Mouse (Mus musculus) MEL (cell line): ENCODE measurements around the gene Cenpj. TPM values are rescaled to one million over a fixed set of nuclear protein-coding genes. Genes with fewer than 3 reads are reported as not detected.
A peak's percentile ranks its signal among the peaks of the same experiment; 100 is the strongest.

Experiments used
- DNase-seq: peaks from one replicate; pipeline ENCODE4 v3.0.0; 2011; ENCODE audit warnings: low read depth, low spot score
- H3K27ac ChIP-seq: 2 replicates; pipeline ENCODE4 v1.5.1; 2012; ENCODE audit warnings: low read depth, mild to moderate bottlenecking, control low read depth, low read length, moderate library complexity; ENCODE audit not compliant: control insufficient read depth
- H3K27me3 ChIP-seq, 2 experiments: fragments of 150-350 bp in 1 of 2; sonication (generic) in 1 of 2; 2 replicates each; pipeline ENCODE4 v1.6.1; 2012; ENCODE audit warnings: low read length in 2 of 2, mild to moderate bottlenecking in 2 of 2, improper control_type of control experiment in 1 of 2, moderate library complexity in 1 of 2; ENCODE audit not compliant: insufficient read depth in 2 of 2, control insufficient read depth in 1 of 2
- H3K36me3 ChIP-seq, 2 experiments: 2 replicates each; pipeline ENCODE4 v1.6.1; 2012 to 2014; ENCODE audit warnings: low read length in 2 of 2, improper control_type of control experiment in 1 of 2, inconsistent platforms in 1 of 2, mild to moderate bottlenecking in 1 of 2; ENCODE audit not compliant: insufficient read depth in 2 of 2, control insufficient read depth in 1 of 2
- H3K4me1 ChIP-seq, 2 experiments: fragments of 150-350 bp in 1 of 2; sonication (generic) in 1 of 2; 2 replicates each; pipeline ENCODE4 v1.6.1; 2012; ENCODE audit warnings: low read length in 2 of 2, improper control_type of control experiment in 1 of 2, mild to moderate bottlenecking in 1 of 2; ENCODE audit not compliant: insufficient read depth in 2 of 2, control insufficient read depth in 1 of 2
- H3K4me3 ChIP-seq, 2 experiments: fragments of 150-350 bp in 1 of 2; sonication (generic) in 1 of 2; 2 replicates each; pipeline ENCODE4 v1.5.1; 2012; ENCODE audit warnings: low read depth in 2 of 2, low read length in 2 of 2, mild to moderate bottlenecking in 2 of 2, moderate library complexity in 2 of 2, control low read depth in 1 of 2, improper control_type of control experiment in 1 of 2; ENCODE audit not compliant: control insufficient read depth in 1 of 2, insufficient read depth in 1 of 2
- H3K79me2 ChIP-seq: 2 replicates; pipeline ENCODE4 v1.6.1; 2012; ENCODE audit warnings: mild to moderate bottlenecking, low read length, moderate library complexity; ENCODE audit not compliant: control insufficient read depth, poor library complexity, insufficient read depth
- H3K9ac ChIP-seq: 2 replicates; pipeline ENCODE4 v1.6.1; 2012; ENCODE audit warnings: low read depth, mild to moderate bottlenecking, control low read depth, low read length, moderate library complexity; ENCODE audit not compliant: control insufficient read depth, poor library complexity, severe bottlenecking
- H3K9me3 ChIP-seq: fragments of 150-350 bp; sonication (generic); replicated peaks from 2 replicates; pipeline ENCODE4 v1.6.1; 2012; ENCODE audit warnings: mild to moderate bottlenecking, low read length, improper control_type of control experiment, moderate library complexity; ENCODE audit not compliant: insufficient read depth
- BHLHE40 ChIP-seq: IDR thresholded peaks from 2 replicates; pipeline ENCODE4 v1.6.1; 2012; ENCODE audit warnings: low read depth, mild to moderate bottlenecking, inconsistent platforms, low read length, improper control_type of control experiment, borderline replicate concordance
- CHD1 ChIP-seq: IDR thresholded peaks from 2 replicates; pipeline ENCODE4 v1.6.1; 2012; ENCODE audit warnings: low read depth, mild to moderate bottlenecking, inconsistent platforms, low read length, improper control_type of control experiment
- CHD2 ChIP-seq: IDR thresholded peaks from 2 replicates; pipeline ENCODE4 v1.6.1; 2011; ENCODE audit warnings: low read length, improper control_type of control experiment
- CTCF ChIP-seq, 3 experiments: IDR thresholded peaks in 2 of 3; conservative IDR thresholded peaks in 1 of 3; 2 replicates each; pipeline ENCODE4 v1.5.1; 2011 to 2012; ENCODE audit warnings: low read length in 3 of 3, low read depth in 2 of 3, mild to moderate bottlenecking in 2 of 3, improper control_type of control experiment in 1 of 3, inconsistent platforms in 1 of 3, mixed read lengths in 1 of 3, moderate library complexity in 1 of 3; ENCODE audit not compliant: control insufficient read depth in 1 of 3, insufficient read depth in 1 of 3, poor library complexity in 1 of 3, severe bottlenecking in 1 of 3
- E2F4 ChIP-seq: IDR thresholded peaks from 2 replicates; pipeline ENCODE4 v1.6.1; 2011; ENCODE audit warnings: low read depth, low read length, improper control_type of control experiment, borderline replicate concordance
- ELF1 ChIP-seq: IDR thresholded peaks from 2 replicates; pipeline ENCODE4 v1.6.1; 2014; ENCODE audit warnings: low read depth, mild to moderate bottlenecking, inconsistent platforms, low read length, improper control_type of control experiment, moderate library complexity
- EP300 ChIP-seq, 2 experiments: IDR thresholded peaks; 2 replicates each; pipeline ENCODE4 v1.6.1; 2011; ENCODE audit warnings: improper control_type of control experiment in 2 of 2, low read length in 2 of 2, low read depth in 1 of 2, mild to moderate bottlenecking in 1 of 2
- ETS1 ChIP-seq: IDR thresholded peaks from 2 replicates; pipeline ENCODE4 v1.6.1; 2012; ENCODE audit warnings: low read depth, mild to moderate bottlenecking, inconsistent platforms, low read length, improper control_type of control experiment, moderate library complexity
- GATA1 ChIP-seq: IDR thresholded peaks from 2 replicates; pipeline ENCODE4 v1.6.1; 2011; ENCODE audit warnings: low read depth, low read length, improper control_type of control experiment
- HCFC1 ChIP-seq: IDR thresholded peaks from 2 replicates; pipeline ENCODE4 v1.6.1; 2012; ENCODE audit warnings: low read depth, mild to moderate bottlenecking, inconsistent platforms, low read length, improper control_type of control experiment, moderate library complexity
- JUND ChIP-seq: IDR thresholded peaks from 2 replicates; pipeline ENCODE4 v1.6.1; 2011; ENCODE audit warnings: low read depth, mild to moderate bottlenecking, improper control_type of control experiment, low read length
- KAT2A ChIP-seq: conservative IDR thresholded peaks from 2 replicates; pipeline ENCODE4 v1.6.1; 2012; ENCODE audit warnings: low read depth, low read length, improper control_type of control experiment, inconsistent platforms
- MAFK ChIP-seq: IDR thresholded peaks from 2 replicates; pipeline ENCODE4 v1.6.1; 2011; ENCODE audit warnings: low read depth, mild to moderate bottlenecking, low read length, improper control_type of control experiment, borderline replicate concordance
- MAX ChIP-seq: IDR thresholded peaks from 2 replicates; pipeline ENCODE4 v1.6.1; 2011; ENCODE audit warnings: low read length, improper control_type of control experiment
- MAZ ChIP-seq: IDR thresholded peaks from 2 replicates; pipeline ENCODE4 v1.6.1; 2012; ENCODE audit warnings: low read depth, mild to moderate bottlenecking, inconsistent platforms, low read length, improper control_type of control experiment
- MEF2A ChIP-seq: IDR thresholded peaks from 2 replicates; pipeline ENCODE4 v1.6.1; 2014; ENCODE audit warnings: low read depth, mild to moderate bottlenecking, inconsistent platforms, low read length, improper control_type of control experiment; ENCODE audit not compliant: poor library complexity, insufficient replicate concordance, severe bottlenecking; ENCODE audit errors: extremely low read depth
- MXI1 ChIP-seq: IDR thresholded peaks from 2 replicates; pipeline ENCODE4 v1.6.1; 2011; ENCODE audit warnings: mild to moderate bottlenecking, low read depth, low read length, improper control_type of control experiment
- MYB ChIP-seq: IDR thresholded peaks from 2 replicates; pipeline ENCODE4 v1.6.1; 2011; ENCODE audit warnings: mild to moderate bottlenecking, low read depth, low read length, improper control_type of control experiment
- NELFE ChIP-seq: IDR thresholded peaks from 2 replicates; pipeline ENCODE4 v1.6.1; 2011; ENCODE audit warnings: low read depth, low read length, improper control_type of control experiment
- NRF1 ChIP-seq: IDR thresholded peaks from 2 replicates; pipeline ENCODE4 v1.6.1; 2014; ENCODE audit warnings: low read depth, mild to moderate bottlenecking, inconsistent platforms, low read length, improper control_type of control experiment, moderate library complexity; ENCODE audit not compliant: poor library complexity, insufficient read depth, severe bottlenecking
- POLR2A ChIP-seq, 2 experiments: IDR thresholded peaks; 2 replicates each; pipeline ENCODE4 v1.6.1; 2011 to 2012; ENCODE audit warnings: low read length in 2 of 2, mild to moderate bottlenecking in 2 of 2, control low read depth in 1 of 2, improper control_type of control experiment in 1 of 2, low read depth in 1 of 2, moderate library complexity in 1 of 2; ENCODE audit not compliant: control insufficient read depth in 1 of 2, insufficient read depth in 1 of 2, poor library complexity in 1 of 2
- POLR2AphosphoS2 ChIP-seq: IDR thresholded peaks from 2 replicates; pipeline ENCODE4 v1.6.1; 2011; ENCODE audit warnings: low read length, improper control_type of control experiment
- POLR2AphosphoS5 ChIP-seq: IDR thresholded peaks from 2 replicates; pipeline ENCODE4 v1.6.1; 2012; ENCODE audit warnings: low read depth, borderline replicate concordance, mild to moderate bottlenecking, inconsistent platforms, low read length, moderate library complexity, mixed read lengths
- RAD21 ChIP-seq: IDR thresholded peaks from 2 replicates; pipeline ENCODE4 v1.6.1; 2011; ENCODE audit warnings: mild to moderate bottlenecking, low read depth, low read length, improper control_type of control experiment
- RCOR1 ChIP-seq: IDR thresholded peaks from 2 replicates; pipeline ENCODE4 v1.6.1; 2012; ENCODE audit warnings: low read depth, mild to moderate bottlenecking, inconsistent platforms, low read length, improper control_type of control experiment
- SIN3A ChIP-seq: IDR thresholded peaks from 2 replicates; pipeline ENCODE4 v1.6.1; 2012; ENCODE audit warnings: low read length, improper control_type of control experiment, inconsistent platforms
- SMC3 ChIP-seq: IDR thresholded peaks from 2 replicates; pipeline ENCODE4 v1.6.1; 2011; ENCODE audit warnings: low read depth, low read length, improper control_type of control experiment
- TAL1 ChIP-seq: IDR thresholded peaks from 2 replicates; pipeline ENCODE4 v1.6.1; 2012; ENCODE audit warnings: mild to moderate bottlenecking, inconsistent platforms, low read length, moderate library complexity, mixed read lengths
- TBP ChIP-seq: IDR thresholded peaks from 2 replicates; pipeline ENCODE4 v1.8.0; 2011; ENCODE audit warnings: low read depth, low read length, improper control_type of control experiment
- TCF12 ChIP-seq: IDR thresholded peaks from 2 replicates; pipeline ENCODE4 v1.6.1; 2014; ENCODE audit warnings: low read depth, mild to moderate bottlenecking, inconsistent platforms, low read length, improper control_type of control experiment, moderate library complexity
- UBTF ChIP-seq: IDR thresholded peaks from 2 replicates; pipeline ENCODE4 v1.6.1; 2012; ENCODE audit warnings: low read depth, mild to moderate bottlenecking, inconsistent platforms, low read length, improper control_type of control experiment, moderate library complexity, borderline replicate concordance; ENCODE audit not compliant: insufficient read depth
- USF1 ChIP-seq: IDR thresholded peaks from 2 replicates; pipeline ENCODE4 v1.6.1; 2014; ENCODE audit warnings: low read depth, mild to moderate bottlenecking, inconsistent platforms, low read length, improper control_type of control experiment, moderate library complexity
- USF2 ChIP-seq, 2 experiments: IDR thresholded peaks; 2 replicates each; pipeline ENCODE4 v1.6.1; 2011 to 2012; ENCODE audit warnings: improper control_type of control experiment in 2 of 2, low read length in 2 of 2, borderline replicate concordance in 1 of 2, inconsistent platforms in 1 of 2, low read depth in 1 of 2, mild to moderate bottlenecking in 1 of 2; ENCODE audit not compliant: insufficient read depth in 1 of 2
- ZC3H11A ChIP-seq: IDR thresholded peaks from 2 replicates; pipeline ENCODE4 v1.6.1; 2012; ENCODE audit warnings: low read depth, mild to moderate bottlenecking, inconsistent platforms, low read length, improper control_type of control experiment
- ZKSCAN1 ChIP-seq: IDR thresholded peaks from 2 replicates; pipeline ENCODE4 v1.6.1; 2012; ENCODE audit warnings: low read depth, mild to moderate bottlenecking, inconsistent platforms, low read length, improper control_type of control experiment, moderate library complexity
- ZMIZ1 ChIP-seq: IDR thresholded peaks from 2 replicates; pipeline ENCODE4 v1.6.1; 2012; ENCODE audit warnings: low read depth, mild to moderate bottlenecking, inconsistent platforms, low read length, improper control_type of control experiment, moderate library complexity
- ZNF384 ChIP-seq: IDR thresholded peaks from 2 replicates; pipeline ENCODE4 v1.6.1; 2012; ENCODE audit warnings: low read depth, mild to moderate bottlenecking, inconsistent platforms, low read length, improper control_type of control experiment
- polyA plus RNA-seq, 2 experiments: library from polyadenylated mRNA; stranded (reverse) in 1 of 2; unstranded in 1 of 2; fragments of >175 nt in 1 of 2; fragments of >200 nt in 1 of 2; gene quantifications; 2 replicates each; pipeline versions ENCODE4 v1.2.1 to v1.2.4; 2012; ENCODE audit warnings: low replicate concordance in 2 of 2, low read depth in 1 of 2; ENCODE audit not compliant: insufficient read length in 2 of 2, insufficient read depth in 1 of 2, missing spikeins in 1 of 2
- total RNA-seq: library from RNA; depleted of rRNA; stranded (reverse); fragments of 300-350 nt; gene quantifications from 2 replicates; pipeline ENCODE4 v1.2.3, GENCODE M21; 2012; rRNA removed

Cenpj gene
- 2.8 and 3.2 TPM in 2 replicates for total RNA-seq
- 1 to 10 TPM in 1 of 2 experiments, not detected in 1; 7.5 TPM for polyA plus RNA-seq

GRCm38 (mm10) chr14:56575416-56575815, at the start of gene Cenpj, which contains the start of gene Parp4:
Cenpj (minus strand) TSS chr14:56575425.
Parp4 (plus strand) TSS chr14:56575619.
- Histone ChIP-seq H3K4me3 (peak within 1 kb of the TSS; percentile 62 to 92), H3K36me3 (peaks cover 0 to 13% of the 10 kb centered on the region in 2 experiments; a peak in 2 of 4 replicates), H3K79me2 (peaks cover 2% of the 10 kb centered on the region), H3K9me3 (no peaks in the 10 kb centered on the region), H3K27me3 (no peaks in the 10 kb centered on the region), H3K9ac (peak within 1 kb of the TSS; percentile 89), H3K27ac (peak within 1 kb of the TSS; percentile 57), H3K4me1 (peaks cover 0 to 3% of the 10 kb centered on the region in 2 experiments; a peak in 1 of 4 replicates)
- peak; percentile 88 for DNase-seq
- TF ChIP-seq NRF1 = peak; percentile 45; the same call in 1 of the 2 replicates
- no peak for TF ChIP-seq ZKSCAN1
- TF ChIP-seq NELFE = peak; percentile 54
- TF ChIP-seq POLR2AphosphoS5 = no peak
- no peak for TF ChIP-seq BHLHE40
- TF ChIP-seq USF1 = no peak
- TF ChIP-seq CHD2 = no peak
- TF ChIP-seq HCFC1 = peak; percentile 67
- TF ChIP-seq GATA1 = no peak
- no peak for TF ChIP-seq MAFK
- TF ChIP-seq CTCF (IDR thresholded peaks at IDR 0.05 in 2 of 3, conservative IDR thresholded peaks at IDR 0.05 in 1 of 3; ENCODE audit: control insufficient read depth in 1 of 3, insufficient read depth in 1 of 3, low read depth in 2 of 3, low read length in 3 of 3, poor library complexity in 1 of 3, severe bottlenecking in 1 of 3) = no peak
- no peak for TF ChIP-seq ZNF384
- TF ChIP-seq USF2 (IDR thresholded peaks at IDR 0.05; ENCODE audit: borderline replicate concordance in 1 of 2, insufficient read depth in 1 of 2, low read depth in 1 of 2, low read length in 2 of 2) = no peak
- peak; percentile 71; the same call in 1 of the 2 replicates for TF ChIP-seq MXI1
- no peak for TF ChIP-seq KAT2A
- no peak for TF ChIP-seq ZC3H11A
- TF ChIP-seq POLR2AphosphoS2 = no peak
- peak; percentile 46 to 55; a peak in 2 of 4 replicates for TF ChIP-seq POLR2A (IDR thresholded peaks at IDR 0.05; ENCODE audit: control insufficient read depth in 1 of 2, insufficient read depth in 1 of 2, low read depth in 1 of 2, low read length in 2 of 2, poor library complexity in 1 of 2)
- no peak for TF ChIP-seq CHD1
- TF ChIP-seq TCF12 = no peak
- no peak for TF ChIP-seq TAL1
- TF ChIP-seq ETS1 = peak; percentile 98
- no peak for TF ChIP-seq TBP
- no peak for TF ChIP-seq MAZ
- peak; percentile 90 for TF ChIP-seq SIN3A
- no peak for TF ChIP-seq MAX
- TF ChIP-seq UBTF = 0 out of 2 replicates have a peak, but pooled peaks have one; percentile 82
- TF ChIP-seq E2F4 = no peak
- no peak for TF ChIP-seq MYB
- TF ChIP-seq RCOR1 = no peak
- TF ChIP-seq ZMIZ1 = 0 out of 2 replicates have a peak, but pooled peaks have one; percentile 26
- TF ChIP-seq RAD21 = no peak
- no peak for TF ChIP-seq JUND
- no peak for TF ChIP-seq MEF2A
- TF ChIP-seq EP300 (IDR thresholded peaks at IDR 0.05; ENCODE audit: low read depth in 1 of 2, low read length in 2 of 2) = no peak
- 0 out of 2 replicates have a peak, but pooled peaks have one; percentile 42 for TF ChIP-seq ELF1
- TF ChIP-seq SMC3 = no peak
